Mouse (Mus musculus) adrenal gland, adult 2 months (tissue): ENCODE measurements around the gene Pds5b. TPM values are rescaled to one million over a fixed set of nuclear protein-coding genes. Genes with fewer than 3 reads are reported as not detected.
"Not testable (repeated sequence)": the region's sequence is repeated elsewhere in the genome, so short reads cannot be mapped to it uniquely, and the experiment has no call there.

Source experiments
- DNase-seq: peaks from one replicate; pipeline ENCODE4 v3.0.0; 2021
- polyA plus RNA-seq: library from polyadenylated mRNA; depleted of rRNA; stranded (reverse); fragments of >200 nt; gene quantifications from 2 replicates; pipeline ENCODE4 v1.2.3, GENCODE M21; 2012
- total RNA-seq, 2 experiments: library from RNA; stranded (reverse); gene quantifications; 2 replicates each; pipeline ENCODE4 v1.2.3; 2021

The Pds5b gene
- total and polyA plus RNA-seq, 3 experiments: 1.0 to 22.8 (median 21.4) TPM

DNA sequence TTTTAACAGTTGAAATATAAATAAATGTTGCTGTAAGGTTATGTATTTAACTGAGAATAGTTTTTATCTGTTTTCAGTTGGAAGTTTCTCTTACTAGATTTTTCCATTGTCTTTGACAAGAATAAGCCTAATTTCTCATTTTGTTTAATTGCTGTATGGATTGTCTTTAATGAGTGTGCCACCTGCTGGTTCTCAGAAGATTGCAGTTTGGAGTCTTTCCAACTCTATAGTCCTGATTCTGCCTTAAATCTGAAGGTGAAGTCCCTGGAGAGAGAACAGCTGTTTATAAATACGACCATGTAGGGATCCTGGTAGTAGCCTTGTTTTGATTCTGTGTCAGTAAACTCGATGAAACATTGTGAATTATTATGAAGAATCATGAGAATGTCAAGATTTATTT, 29.2 kb downstream of the Pds5b start:
- DNase-seq: peak; percentile 37

GRCm38 (mm10) chr5:150706651-150707050, 33.1 kb downstream of the Pds5b start:
- not testable (repeated sequence) for DNase-seq

GRCm38 (mm10) chr5:150707181-150707580, 33.6 kb downstream of the Pds5b start:
- not testable (repeated sequence) for DNase-seq

GRCm38 (mm10) chr5:150711503-150711902, 38.0 kb downstream of the Pds5b start:
- no peak for DNase-seq

- DNase-seq: no peak
These were observed 39.9 kb downstream of the Pds5b start for GRCm38 (mm10) chr5:150713431-150713830.

DNA sequence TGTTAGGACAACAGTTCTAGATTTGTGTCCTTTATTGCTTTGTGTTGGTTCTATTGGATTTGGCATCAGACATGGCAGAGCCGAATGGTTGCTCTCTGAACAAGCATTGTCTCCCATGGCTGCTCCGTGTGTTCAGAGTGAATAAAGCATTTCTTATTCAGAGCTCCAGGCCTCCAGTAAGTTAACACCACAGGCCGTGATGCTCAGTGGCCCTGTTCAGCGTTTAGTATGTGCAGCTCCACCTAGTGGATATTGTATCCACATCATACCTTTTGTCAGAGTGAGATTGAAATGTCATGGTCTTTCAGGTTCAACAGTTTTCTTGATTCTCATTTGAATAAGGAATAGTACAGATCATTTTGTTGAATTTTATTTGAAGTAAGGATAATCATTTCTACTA, 44.2 kb downstream of the Pds5b start:
- DNase-seq: peak; percentile 8

GRCm38 (mm10) chr5:150724641-150725040, 51.1 kb downstream of the Pds5b start:
- no peak for DNase-seq

GRCm38 (mm10) chr5:150737028-150737427, 63.5 kb downstream of the Pds5b start:
- not testable (repeated sequence) for DNase-seq

DNA sequence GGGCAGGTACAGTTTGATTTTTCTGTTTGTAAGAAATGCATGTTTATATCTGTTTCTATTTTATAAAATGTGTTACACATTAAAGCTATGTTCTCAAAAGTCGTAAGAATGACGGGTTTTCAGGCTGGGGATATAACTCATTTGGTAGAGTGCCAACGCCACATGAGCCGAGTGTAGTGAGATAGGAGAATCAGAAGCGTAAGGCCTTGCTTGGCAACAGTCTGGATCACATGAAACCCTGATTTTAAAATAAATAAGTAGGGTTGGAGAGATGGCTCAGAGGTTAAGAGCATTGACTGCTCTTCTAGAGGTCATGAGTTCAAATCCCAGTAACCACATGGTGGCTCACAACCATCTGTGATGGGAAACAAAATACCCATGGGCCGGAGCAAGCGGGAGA, 65.8 kb downstream of the Pds5b start:
- no peak for DNase-seq

DNA sequence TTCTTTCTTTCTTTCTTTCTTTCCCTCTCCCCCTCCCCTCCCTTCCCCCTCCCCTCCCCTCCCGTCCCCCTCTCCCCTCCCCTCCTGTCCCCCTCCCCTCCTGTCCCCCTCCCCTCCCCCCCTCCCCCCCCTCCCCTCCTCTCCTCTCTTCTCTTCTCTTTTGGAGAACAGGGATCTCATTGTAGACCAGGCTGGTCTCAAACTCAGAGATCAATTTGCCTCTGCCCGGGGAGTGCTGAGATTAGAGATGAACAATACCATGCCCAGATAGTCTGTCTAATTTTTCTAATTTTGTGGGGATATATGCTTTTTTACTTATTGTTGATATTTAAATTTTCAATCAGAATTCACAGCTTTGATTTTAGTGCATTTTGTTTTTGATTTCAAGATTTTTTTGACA, 67.1 kb downstream of the Pds5b start:
- no peak for DNase-seq

- DNase-seq: no peak
These were observed 83.1 kb downstream of the Pds5b start for GRCm38 (mm10) chr5:150756623-150757022.

- DNase-seq: no peak
These were observed 98.9 kb downstream of the Pds5b start for GRCm38 (mm10) chr5:150772403-150772802.

DNA sequence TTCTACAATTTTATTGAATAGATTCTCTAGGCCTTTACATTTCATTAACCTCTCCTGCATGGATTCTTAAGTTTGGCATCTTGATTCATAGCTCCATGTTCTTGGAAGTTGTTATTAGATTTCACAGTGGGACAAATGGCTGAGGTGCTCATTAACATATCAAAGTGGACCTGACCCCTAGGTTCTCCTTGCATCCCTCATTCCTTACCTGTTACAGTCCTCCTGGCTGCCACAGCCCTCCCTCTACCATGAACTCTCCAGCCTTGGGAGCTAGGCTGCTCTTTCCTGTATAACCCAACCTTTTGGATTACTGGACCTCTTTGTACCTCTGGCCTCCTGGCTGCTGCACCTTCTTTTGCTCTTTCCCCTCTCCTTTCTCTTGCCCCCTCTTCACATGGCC, 99.5 kb downstream of the Pds5b start:
- no peak for DNase-seq

GRCm38 (mm10) chr5:150788261-150788660, 114.7 kb downstream of the Pds5b start:
- no peak for DNase-seq

DNA sequence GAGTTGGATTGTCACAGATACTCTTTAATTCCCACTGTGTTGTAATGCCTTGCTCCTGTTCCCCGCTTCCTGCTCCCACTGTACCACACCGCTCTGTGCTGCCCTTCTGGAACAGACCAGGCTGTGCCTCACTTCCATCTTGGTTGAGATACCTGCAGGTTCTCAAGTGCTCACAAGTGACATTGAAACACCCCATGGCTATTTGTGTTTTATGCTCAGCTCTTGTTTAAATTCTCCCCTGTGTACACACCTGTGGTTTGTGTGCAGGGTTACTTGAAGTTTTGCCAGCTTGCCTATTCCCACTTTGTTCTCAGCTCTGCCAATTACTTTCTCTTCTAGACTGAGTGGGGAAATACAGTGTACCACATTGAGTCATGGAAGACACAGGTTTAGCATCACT, 115.5 kb downstream of the Pds5b start:
- no peak for DNase-seq

GRCm38 (mm10) chr5:150794181-150794580, 120.6 kb downstream of the Pds5b start:
- DNase-seq: no peak

DNA sequence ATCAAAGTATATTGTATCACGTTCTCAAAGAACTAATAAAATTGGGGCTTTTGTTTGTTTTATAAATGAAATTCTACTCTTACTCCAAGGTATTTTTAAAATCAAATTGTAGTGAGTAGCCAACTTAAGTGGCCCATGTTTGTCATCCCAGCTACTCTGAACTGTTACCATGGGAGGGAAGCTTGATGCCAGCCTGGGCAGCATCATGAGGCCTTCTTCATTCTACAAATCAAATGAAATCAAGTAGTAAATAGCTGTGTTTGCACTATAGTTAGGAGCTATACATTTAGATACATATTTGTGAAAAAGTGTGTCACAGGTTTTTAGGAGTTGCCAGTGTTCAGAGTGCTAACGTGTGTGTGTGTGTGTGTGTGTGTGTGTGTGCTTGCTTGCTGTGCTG, 126.5 kb downstream of the Pds5b start:
- no peak for DNase-seq

DNA sequence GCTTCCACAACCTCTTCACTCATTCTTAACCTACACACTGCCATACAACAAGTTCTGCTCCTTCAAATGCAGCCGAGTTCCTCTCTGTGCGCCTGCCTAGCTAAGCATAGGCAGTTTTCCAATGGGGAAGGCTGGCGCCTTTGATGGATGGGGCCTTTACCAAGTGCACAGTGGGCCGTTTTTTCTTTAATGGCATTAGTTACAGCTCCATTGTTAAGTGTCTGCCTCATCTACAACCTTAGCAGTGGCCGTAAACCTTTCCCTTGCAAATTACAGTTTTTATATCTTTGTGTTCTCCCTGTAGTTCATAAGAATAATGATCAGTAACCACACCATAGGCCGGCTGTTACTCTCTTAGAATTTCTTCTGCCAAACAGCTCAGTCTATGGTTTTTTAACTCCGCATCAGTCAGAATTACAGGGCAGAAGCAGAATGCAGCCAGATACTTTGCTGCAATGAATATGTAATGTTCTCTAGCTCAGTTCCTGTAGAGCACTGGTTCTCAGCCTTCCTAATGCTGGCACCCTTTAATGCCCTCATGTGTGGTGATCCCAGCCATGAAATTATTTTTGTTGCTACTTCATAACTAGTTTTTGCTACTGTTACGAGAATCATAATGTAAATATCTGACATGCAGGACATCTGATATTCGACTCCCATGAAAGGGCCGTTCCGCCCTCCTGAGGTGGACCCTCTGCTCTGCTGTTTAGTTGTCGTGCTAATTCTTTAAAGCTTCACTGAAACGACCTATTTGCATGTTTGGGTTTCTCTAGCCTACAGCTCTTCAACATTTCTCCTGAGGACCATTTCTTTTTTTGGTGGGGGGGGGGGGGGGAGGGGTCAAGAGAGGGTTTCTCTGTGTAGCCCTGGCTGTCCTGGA, 140.8 kb downstream of the Pds5b start:
- no peak for DNase-seq

- no peak for DNase-seq
These were observed 141.9 kb downstream of the Pds5b start for GRCm38 (mm10) chr5:150815400-150815799.

- no peak for DNase-seq
These were observed 143.2 kb downstream of the Pds5b start for GRCm38 (mm10) chr5:150816775-150817174.

DNA sequence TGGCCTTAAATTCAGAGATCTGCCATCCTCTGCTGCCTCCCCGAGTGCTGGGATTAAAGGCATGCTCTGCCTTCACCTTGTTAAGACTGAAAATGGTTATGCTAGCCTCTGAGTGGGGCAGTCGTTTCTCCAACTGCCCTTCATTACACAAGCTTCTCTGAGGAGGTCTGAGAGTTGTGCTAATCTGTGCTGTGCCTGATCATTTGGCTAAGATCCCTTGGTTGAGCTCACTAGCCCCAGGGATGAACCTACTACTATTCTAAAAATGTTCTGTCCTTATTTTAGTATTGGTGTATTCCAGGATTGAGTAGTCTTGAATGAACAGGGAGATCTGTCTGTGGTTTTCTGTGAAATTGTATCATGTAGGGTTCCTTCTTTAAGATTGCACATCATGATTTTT, 144.5 kb downstream of the Pds5b start:
- no peak for DNase-seq

GRCm38 (mm10) chr5:150818886-150819285, 145.3 kb downstream of the Pds5b start:
- DNase-seq: no peak

GRCm38 (mm10) chr5:150819520-150819919, 146.0 kb downstream of the Pds5b start:
- DNase-seq: no peak

- DNase-seq: no peak
These were observed 147.6 kb downstream of the Pds5b start for GRCm38 (mm10) chr5:150821152-150821551.
